Mouse (Mus musculus): ENCODE measurements at regions not wholly inside any gene's neighbourhood (a gene's known extent, or its start where the extent isn't known, plus 50 kb on each side); places are given as distances from the start of the nearest gene placed in this dataset.

GRCm38 (mm10) chr13:52083601-52084455 is 237.3 kb downstream of the Gadd45g start:
- no peak for DNase-seq (ENCODE audit: low spot score in 2 of 2)

GRCm38 (mm10) chr13:52085110-52085509 is 238.6 kb downstream of the Gadd45g start:
- no peak for DNase-seq (ENCODE audit: low spot score in 2 of 2)

- DNase-seq (ENCODE audit: low spot score in 2 of 2) = no peak
Measured at GRCm38 (mm10) chr13:52088319-52088718, 241.8 kb downstream of the Gadd45g start.

- no peak for DNase-seq (ENCODE audit: low spot score in 2 of 2)
Measured at GRCm38 (mm10) chr13:52090365-52090764, 243.9 kb downstream of the Gadd45g start.

- no peak for DNase-seq (ENCODE audit: low spot score in 2 of 2)
Measured at GRCm38 (mm10) chr13:52094785-52095184, 248.3 kb downstream of the Gadd45g start.

- no peak for DNase-seq (ENCODE audit: low spot score in 2 of 2)
Measured at GRCm38 (mm10) chr13:52096506-52096905, 250.0 kb downstream of the Gadd45g start.

GRCm38 (mm10) chr13:52105989-52106642 is 259.6 kb downstream of the Gadd45g start:
- DNase-seq (ENCODE audit: low spot score in 2 of 2) = no peak

GRCm38 (mm10) chr13:52108349-52108921 is 262.0 kb downstream of the Gadd45g start:
- DNase-seq (ENCODE audit: low spot score in 2 of 2) = no peak

GRCm38 (mm10) chr13:52109039-52109759 is 262.7 kb downstream of the Gadd45g start:
- no peak for DNase-seq (ENCODE audit: low spot score in 2 of 2)

- DNase-seq (ENCODE audit: low spot score in 2 of 2) = no peak
Measured at GRCm38 (mm10) chr13:52110750-52111149, 264.3 kb downstream of the Gadd45g start.

GRCm38 (mm10) chr13:52113549-52113948 is 267.1 kb downstream of the Gadd45g start:
- no peak for DNase-seq (ENCODE audit: low spot score in 2 of 2)

- peak in 1 of 2 experiments; percentile 22 for DNase-seq (ENCODE audit: low spot score in 2 of 2)
Measured at GRCm38 (mm10) chr13:52114431-52114830, 268.0 kb downstream of the Gadd45g start.

GRCm38 (mm10) chr13:52114962-52115361 is 268.5 kb downstream of the Gadd45g start:
- no peak for DNase-seq (ENCODE audit: low spot score in 2 of 2)

GRCm38 (mm10) chr13:52116241-52116640 is 269.8 kb downstream of the Gadd45g start:
- no peak for DNase-seq (ENCODE audit: low spot score in 2 of 2)

- no peak for DNase-seq (ENCODE audit: low spot score in 2 of 2)
Measured at GRCm38 (mm10) chr13:52116756-52117155, 270.3 kb downstream of the Gadd45g start.

GRCm38 (mm10) chr13:52120795-52121194 is 274.3 kb downstream of the Gadd45g start:
- no peak for DNase-seq (ENCODE audit: low spot score in 2 of 2)

- no peak for DNase-seq (ENCODE audit: low spot score in 2 of 2)
Measured at GRCm38 (mm10) chr13:52125037-52125436, 278.6 kb downstream of the Gadd45g start.

GRCm38 (mm10) chr13:52127751-52128150 is 281.3 kb downstream of the Gadd45g start:
- no peak for DNase-seq (ENCODE audit: low spot score in 2 of 2)

- DNase-seq (ENCODE audit: low spot score in 2 of 2) = no peak
Measured at GRCm38 (mm10) chr13:52129466-52129865, 283.0 kb downstream of the Gadd45g start.

- DNase-seq (ENCODE audit: low spot score in 2 of 2) = no peak
Measured at GRCm38 (mm10) chr13:52133202-52133601, 286.7 kb downstream of the Gadd45g start.

- no peak for DNase-seq (ENCODE audit: low spot score in 2 of 2)
Measured at GRCm38 (mm10) chr13:52138331-52138945, 292.0 kb downstream of the Gadd45g start.

All from gastrocnemius, adult 8-10 months (tissue).